Mouse (Mus musculus): ENCODE measurements around the gene Rab40b.

- TF ChIP-seq POLR2A (IDR thresholded peaks at IDR 0.05; ENCODE audit: control insufficient read depth, low read depth, low read length) = no peak
- TF ChIP-seq CTCF (IDR thresholded peaks at IDR 0.05; ENCODE audit: control insufficient read depth, insufficient read depth, insufficient replicate concordance, low read depth, low read length) = no peak
Observed at GRCm38 (mm10) chr11:121306608-121307007, 81.4 kb downstream of the Rab40b start.
